Mouse (Mus musculus) embryo, embryonic 9.5 days (tissue): ENCODE measurements around the gene Ssbp2.

Source experiments
- DNase-seq: peaks from one replicate; pipeline ENCODE4 v3.0.0-alpha.2; 2017; ENCODE audit errors: extremely low spot score

Gene Ssbp2

GRCm38 (mm10) chr13:91634123-91634522 is 174.0 kb downstream of the Ssbp2 start:
- no peak for DNase-seq

- no peak for DNase-seq
Observed at GRCm38 (mm10) chr13:91635957-91636356, 175.9 kb downstream of the Ssbp2 start.

- peak; percentile 74 for DNase-seq
Observed at GRCm38 (mm10) chr13:91636814-91637213, 176.7 kb downstream of the Ssbp2 start.

GRCm38 (mm10) chr13:91638836-91639235 is 178.8 kb downstream of the Ssbp2 start:
- DNase-seq: no peak

GRCm38 (mm10) chr13:91640219-91640618 is 180.1 kb downstream of the Ssbp2 start:
- DNase-seq: no peak

GRCm38 (mm10) chr13:91648240-91648639 is 188.2 kb downstream of the Ssbp2 start:
- DNase-seq: peak; percentile 39

- DNase-seq: no peak
Observed at GRCm38 (mm10) chr13:91649926-91650325, 189.8 kb downstream of the Ssbp2 start.

- DNase-seq: no peak
Observed at GRCm38 (mm10) chr13:91661068-91661795, 201.1 kb downstream of the Ssbp2 start.

- DNase-seq: no peak
Observed at GRCm38 (mm10) chr13:91662751-91663150, 202.7 kb downstream of the Ssbp2 start.

- no peak for DNase-seq
Observed at GRCm38 (mm10) chr13:91673241-91673640, 213.2 kb downstream of the Ssbp2 start.

GRCm38 (mm10) chr13:91680764-91681437 is 220.8 kb downstream of the Ssbp2 start:
- DNase-seq: no peak

- DNase-seq: no peak
Observed at GRCm38 (mm10) chr13:91681474-91681873, 221.4 kb downstream of the Ssbp2 start.

- DNase-seq: no peak
Observed at GRCm38 (mm10) chr13:91690118-91690517, 230.0 kb downstream of the Ssbp2 start.

GRCm38 (mm10) chr13:91693615-91694014 is 233.5 kb downstream of the Ssbp2 start:
- no peak for DNase-seq

- DNase-seq: no peak
Observed at GRCm38 (mm10) chr13:91695406-91695805, 235.3 kb downstream of the Ssbp2 start.

GRCm38 (mm10) chr13:91696109-91696645 is 236.1 kb downstream of the Ssbp2 start:
- no peak for DNase-seq

GRCm38 (mm10) chr13:91697011-91697410 is 236.9 kb downstream of the Ssbp2 start:
- DNase-seq: peak; percentile 55

- DNase-seq: no peak
Observed at GRCm38 (mm10) chr13:91702337-91702736, 242.3 kb downstream of the Ssbp2 start.

GRCm38 (mm10) chr13:91719487-91719886 is 259.4 kb downstream of the Ssbp2 start:
- DNase-seq: no peak

- DNase-seq: no peak
Observed at GRCm38 (mm10) chr13:91723108-91723735, 263.1 kb downstream of the Ssbp2 start.

GRCm38 (mm10) chr13:91723736-91724119 is 263.6 kb downstream of the Ssbp2 start:
- DNase-seq: no peak

GRCm38 (mm10) chr13:91724211-91724610 is 264.1 kb downstream of the Ssbp2 start:
- DNase-seq: no peak

- DNase-seq: no peak
Observed at GRCm38 (mm10) chr13:91725130-91725529, 265.0 kb downstream of the Ssbp2 start.
